Mouse (Mus musculus): ENCODE measurements around the gene Blnk. TPM values are rescaled to one million over a fixed set of nuclear protein-coding genes. Genes with fewer than 3 reads are reported as not detected.

The Blnk gene
- total and polyA plus RNA-seq, 3 experiments, result not detected

DNA sequence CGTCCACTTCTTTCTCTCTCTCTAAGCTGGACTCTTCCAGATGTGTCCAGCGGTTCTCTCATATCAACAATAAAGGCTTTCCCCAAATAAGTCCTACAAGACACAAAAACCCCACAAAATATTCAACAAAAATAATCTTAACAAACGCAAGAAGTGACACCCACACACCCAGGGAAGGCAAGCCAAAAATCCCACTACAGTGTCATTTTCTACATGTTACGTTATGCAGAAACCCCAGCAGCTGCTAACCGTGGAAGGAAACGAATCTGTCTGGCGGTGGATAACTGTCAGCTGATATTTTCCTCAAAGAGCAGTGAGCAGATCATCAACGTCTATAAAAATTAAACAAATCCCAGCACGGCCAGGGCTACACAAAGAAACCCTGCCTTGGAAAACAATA, 19.7 kb upstream of the Blnk start:
- TF ChIP-seq CHD2 (IDR thresholded peaks at IDR 0.05; ENCODE audit: low read length) (no peak), SIN3A (IDR thresholded peaks at IDR 0.05; ENCODE audit: low read length) (no peak), USF1 (IDR thresholded peaks at IDR 0.05; ENCODE audit: low read depth, low read length) (no peak), MYC (IDR thresholded peaks at IDR 0.05; ENCODE audit: low read depth, low read length) (no peak), UBTF (IDR thresholded peaks at IDR 0.05; ENCODE audit: borderline replicate concordance, insufficient read depth, low read depth, low read length) (no peak), GABPA (IDR thresholded peaks at IDR 0.05; ENCODE audit: low read depth, low read length) (no peak), ZC3H11A (IDR thresholded peaks at IDR 0.05; ENCODE audit: low read depth, low read length) (no peak), MYB (IDR thresholded peaks at IDR 0.05; ENCODE audit: low read depth, low read length) (no peak), ZKSCAN1 (IDR thresholded peaks at IDR 0.05; ENCODE audit: low read depth, low read length) (no peak), MAZ (IDR thresholded peaks at IDR 0.05; ENCODE audit: low read depth, low read length) (no peak), MEF2A (IDR thresholded peaks at IDR 0.05; ENCODE audit: extremely low read depth, insufficient replicate concordance, low read depth, low read length, poor library complexity, severe bottlenecking) (no peak), ELF1 (IDR thresholded peaks at IDR 0.05; ENCODE audit: low read depth, low read length) (no peak), CTCF (IDR thresholded peaks at IDR 0.05 in 2 of 3, conservative IDR thresholded peaks at IDR 0.05 in 1 of 3; ENCODE audit: control insufficient read depth in 1 of 3, insufficient read depth in 1 of 3, low read depth in 2 of 3, low read length in 3 of 3, poor library complexity in 1 of 3, severe bottlenecking in 1 of 3) (no peak), E2F4 (IDR thresholded peaks at IDR 0.05; ENCODE audit: borderline replicate concordance, low read depth, low read length) (no peak)
- Histone ChIP-seq H3K36me3 (ENCODE audit: control insufficient read depth in 1 of 2, insufficient read depth in 2 of 2, low read length in 2 of 2) (no peaks in the 10 kb centered on the region), H3K27me3 (ENCODE audit: control insufficient read depth in 1 of 2, insufficient read depth in 2 of 2, low read length in 2 of 2) (peaks cover 0 to 2% of the 10 kb centered on the region in 2 experiments; a peak in 2 of 4 replicates), H3K79me2 (ENCODE audit: control insufficient read depth, insufficient read depth, low read length, poor library complexity) (no peaks in the 10 kb centered on the region), H3K27ac (ENCODE audit: control insufficient read depth, low read depth, low read length) (no peak overlapping the region), H3K9me3 (replicated peaks; ENCODE audit: insufficient read depth, low read length) (no peaks in the 10 kb centered on the region), H3K9ac (ENCODE audit: control insufficient read depth, low read depth, low read length, poor library complexity, severe bottlenecking) (no peak overlapping the region), H3K4me1 (ENCODE audit: control insufficient read depth in 1 of 2, insufficient read depth in 2 of 2, low read length in 2 of 2) (no peaks in the 10 kb centered on the region), H3K4me3 (ENCODE audit: control insufficient read depth in 1 of 2, insufficient read depth in 1 of 2, low read depth in 2 of 2, low read length in 2 of 2) (no peak overlapping the region)
- no peak for DNase-seq (ENCODE audit: low read depth, low spot score)

DNA sequence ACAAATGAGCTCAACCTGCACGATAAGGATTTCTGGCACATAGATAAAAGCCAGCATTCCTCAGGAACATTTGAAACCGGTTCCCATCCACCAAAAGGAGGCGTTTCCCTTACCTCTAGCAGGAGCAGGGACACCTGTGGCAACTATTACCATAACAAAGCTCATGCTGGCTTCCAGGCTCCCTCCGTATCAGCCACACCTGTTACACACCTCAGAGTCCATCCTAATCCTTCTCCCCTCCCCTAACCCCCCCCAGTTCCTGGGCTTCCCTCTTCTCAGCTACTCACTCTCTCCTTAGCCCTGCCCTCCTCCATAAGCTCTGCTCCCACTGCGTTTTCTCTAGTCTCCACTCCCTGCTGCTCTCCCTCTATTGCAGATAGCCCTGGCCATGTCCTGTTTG, 19.3 kb upstream of the Blnk start:
- no peaks in the 10 kb centered on the region for H3K4me1 ChIP-seq (ENCODE audit: control insufficient read depth in 1 of 2, insufficient read depth in 2 of 2, low read length in 2 of 2)
- H3K27me3 ChIP-seq (ENCODE audit: control insufficient read depth in 1 of 2, insufficient read depth in 2 of 2, low read length in 2 of 2), result no peaks in the 10 kb centered on the region; a peak in 1 of 4 replicates
- H3K9ac ChIP-seq (ENCODE audit: control insufficient read depth, low read depth, low read length, poor library complexity, severe bottlenecking), result no peak overlapping the region
- DNase-seq (ENCODE audit: low read depth, low spot score), result no peak
- no peaks in the 10 kb centered on the region for H3K79me2 ChIP-seq (ENCODE audit: control insufficient read depth, insufficient read depth, low read length, poor library complexity)
- no peaks in the 10 kb centered on the region for H3K9me3 ChIP-seq (replicated peaks; ENCODE audit: insufficient read depth, low read length)
- TF ChIP-seq POLR2AphosphoS5 (IDR thresholded peaks at IDR 0.05; ENCODE audit: borderline replicate concordance, low read depth, low read length) (no peak), MAFK (IDR thresholded peaks at IDR 0.05; ENCODE audit: borderline replicate concordance, low read depth, low read length) (no peak), POLR2A (IDR thresholded peaks at IDR 0.05; ENCODE audit: control insufficient read depth in 1 of 2, insufficient read depth in 1 of 2, low read depth in 1 of 2, low read length in 2 of 2, poor library complexity in 1 of 2) (no peak), RAD21 (IDR thresholded peaks at IDR 0.05; ENCODE audit: low read depth, low read length) (no peak), HCFC1 (IDR thresholded peaks at IDR 0.05; ENCODE audit: low read depth, low read length) (no peak), ZNF384 (IDR thresholded peaks at IDR 0.05; ENCODE audit: low read depth, low read length) (no peak), GATA1 (IDR thresholded peaks at IDR 0.05; ENCODE audit: low read depth, low read length) (no peak), TAL1 (IDR thresholded peaks at IDR 0.05; ENCODE audit: low read length) (no peak), GABPA (IDR thresholded peaks at IDR 0.05; ENCODE audit: low read depth, low read length) (no peak), MAZ (IDR thresholded peaks at IDR 0.05; ENCODE audit: low read depth, low read length) (no peak), MAX (IDR thresholded peaks at IDR 0.05; ENCODE audit: low read length) (no peak), MEF2A (IDR thresholded peaks at IDR 0.05; ENCODE audit: extremely low read depth, insufficient replicate concordance, low read depth, low read length, poor library complexity, severe bottlenecking) (no peak), MYC (IDR thresholded peaks at IDR 0.05; ENCODE audit: low read depth, low read length) (no peak), KAT2A (conservative IDR thresholded peaks at IDR 0.05; ENCODE audit: low read depth, low read length) (no peak)
- H3K36me3 ChIP-seq (ENCODE audit: control insufficient read depth in 1 of 2, insufficient read depth in 2 of 2, low read length in 2 of 2), result no peaks in the 10 kb centered on the region
- no peak overlapping the region for H3K27ac ChIP-seq (ENCODE audit: control insufficient read depth, low read depth, low read length)
- H3K4me3 ChIP-seq (ENCODE audit: control insufficient read depth in 1 of 2, insufficient read depth in 1 of 2, low read depth in 2 of 2, low read length in 2 of 2), result no peak overlapping the region
